Mouse (Mus musculus) embryo, embryonic 11.5 days (tissue): ENCODE data around the gene Sox15.
"Not testable (repeated sequence)": the region's sequence is repeated elsewhere in the genome, so short reads cannot be mapped to it uniquely, and the experiment has no call there.

Experiments used
- DNase-seq: peaks from one replicate; pipeline ENCODE4 v3.0.0-alpha.2; 2012; ENCODE audit warnings: low read depth, low spot score

Sox15 gene

GRCm38 (mm10) chr11:69655264-69656064, at the start of gene Sox15:
Gene Sox15 (plus strand): TSS chr11:69655314.
- DNase-seq, result peak; percentile 77

- peak; percentile 66 for DNase-seq
Measured at GRCm38 (mm10) chr11:69605726-69606490, 49.2 kb upstream of the Sox15 start, which contains the start of gene Atp1b2. Gene Atp1b2 (minus strand): TSS chr11:69605942.

- DNase-seq, result no peak
Measured at GRCm38 (mm10) chr11:69606491-69606795, 48.7 kb upstream of the Sox15 start.

- no peak for DNase-seq
Measured at GRCm38 (mm10) chr11:69606832-69607231, 48.3 kb upstream of the Sox15 start.

- no peak for DNase-seq
Measured at GRCm38 (mm10) chr11:69608525-69608924, 46.6 kb upstream of the Sox15 start.

GRCm38 (mm10) chr11:69609416-69609815, 45.7 kb upstream of the Sox15 start:
- DNase-seq, result no peak

- no peak for DNase-seq
Measured at GRCm38 (mm10) chr11:69610899-69611298, 44.2 kb upstream of the Sox15 start.

- DNase-seq, result peak; percentile 69
Measured at GRCm38 (mm10) chr11:69613553-69614256, 41.4 kb upstream of the Sox15 start.

GRCm38 (mm10) chr11:69614257-69614588, 40.9 kb upstream of the Sox15 start:
- DNase-seq, result not testable (repeated sequence)

- no peak for DNase-seq
Measured at GRCm38 (mm10) chr11:69616781-69617180, 38.3 kb upstream of the Sox15 start.

GRCm38 (mm10) chr11:69617805-69618204, 37.3 kb upstream of the Sox15 start, which contains the start of gene Shbg:
Gene Shbg (minus strand): TSS chr11:69617905.
- no peak for DNase-seq

GRCm38 (mm10) chr11:69620394-69621081, 34.6 kb upstream of the Sox15 start:
- no peak for DNase-seq

GRCm38 (mm10) chr11:69621571-69622268, 33.4 kb upstream of the Sox15 start, which contains the start of gene Sat2:
Gene Sat2 (plus strand): TSS chr11:69622024.
- DNase-seq, result peak; percentile 66

GRCm38 (mm10) chr11:69622406-69622805, 32.7 kb upstream of the Sox15 start:
- no peak for DNase-seq

GRCm38 (mm10) chr11:69623006-69623405, 32.1 kb upstream of the Sox15 start:
- DNase-seq, result no peak

- not testable (repeated sequence) for DNase-seq
Measured at GRCm38 (mm10) chr11:69624339-69624738, 30.8 kb upstream of the Sox15 start.

GRCm38 (mm10) chr11:69628286-69628685, 26.8 kb upstream of the Sox15 start:
- peak; percentile 76 for DNase-seq

- DNase-seq, result no peak
Measured at GRCm38 (mm10) chr11:69629802-69630201, 25.3 kb upstream of the Sox15 start.

- DNase-seq, result peak; percentile 100
Measured at GRCm38 (mm10) chr11:69632284-69633089, 22.6 kb upstream of the Sox15 start, which contains the start of gene Fxr2. Gene Fxr2 (plus strand): TSS chr11:69632990.
